Mouse (Mus musculus) CH12.LX (cell line): ENCODE measurements at regions not wholly inside any gene's neighbourhood (a gene's known extent, or its start where the extent isn't known, plus 50 kb on each side); places are given as distances from the start of the nearest gene placed in this dataset.

Experiments
- DNase-seq: peaks from one replicate; pipeline ENCODE4 v3.0.0-alpha.2; 2013; ENCODE audit errors: extremely low read depth
- H3K27ac ChIP-seq: 2 replicates; pipeline ENCODE4 v1.5.1; 2012; ENCODE audit warnings: low read depth, mild to moderate bottlenecking, control low read depth, moderate library complexity; ENCODE audit not compliant: insufficient read depth
- H3K27me3 ChIP-seq: replicated peaks from 2 replicates; pipeline ENCODE3; 2012; ENCODE audit warnings: inconsistent platforms
- H3K36me3 ChIP-seq, 2 experiments: replicated peaks in 1 of 2; 2 replicates each; pipeline versions ENCODE3 to v1.6.1; 2012; ENCODE audit warnings: inconsistent platforms in 1 of 2, low read length in 1 of 2, mild to moderate bottlenecking in 1 of 2, mixed read lengths in 1 of 2, moderate library complexity in 1 of 2; ENCODE audit not compliant: control insufficient read depth in 1 of 2, insufficient read depth in 1 of 2
- H3K4me1 ChIP-seq, 2 experiments: 2 replicates each; pipeline ENCODE4 v1.6.1; 2012; ENCODE audit warnings: inconsistent platforms in 1 of 2, moderate library complexity in 1 of 2; ENCODE audit not compliant: insufficient read depth in 2 of 2, control insufficient read depth in 1 of 2
- H3K4me2 ChIP-seq: 2 replicates; pipeline ENCODE4 v1.6.1; 2012; ENCODE audit warnings: low read depth, mild to moderate bottlenecking, control low read depth; ENCODE audit not compliant: poor library complexity, insufficient read depth, severe bottlenecking
- H3K4me3 ChIP-seq, 3 experiments: fragments of 150-350 bp in 1 of 3; sonication (generic) in 1 of 3; replicated peaks in 1 of 3; 2 replicates each; pipeline versions ENCODE3 to v1.5.1; 2011 to 2012; ENCODE audit warnings: low read depth in 2 of 3, low read length in 2 of 3, mild to moderate bottlenecking in 2 of 3, moderate library complexity in 2 of 3, control low read depth in 1 of 3, improper control_type of control experiment in 1 of 3, inconsistent platforms in 1 of 3, mixed read lengths in 1 of 3; ENCODE audit not compliant: poor library complexity in 1 of 3
- H3K79me2 ChIP-seq: replicated peaks from 2 replicates; pipeline ENCODE4 v1.6.1; 2012; ENCODE audit warnings: mild to moderate bottlenecking, moderate library complexity; ENCODE audit not compliant: control insufficient read depth, poor library complexity, insufficient read depth, severe bottlenecking; ENCODE audit errors: extremely low read depth
- H3K9ac ChIP-seq: 2 replicates; pipeline ENCODE4 v1.6.1; 2012; ENCODE audit warnings: low read depth, mild to moderate bottlenecking, control low read depth, moderate library complexity; ENCODE audit not compliant: insufficient read depth
- H3K9me3 ChIP-seq: replicated peaks from 2 replicates; pipeline ENCODE3; 2012; ENCODE audit warnings: low read length, inconsistent platforms, mixed read lengths
- BHLHE40 ChIP-seq: IDR thresholded peaks from 2 replicates; pipeline ENCODE4 v1.6.1; 2011; ENCODE audit warnings: mild to moderate bottlenecking, low read depth, low read length, improper control_type of control experiment
- CHD2 ChIP-seq: IDR thresholded peaks from 2 replicates; pipeline ENCODE4 v1.6.1; 2011; ENCODE audit warnings: low read length, improper control_type of control experiment
- CTCF ChIP-seq, 2 experiments: IDR thresholded peaks in 1 of 2; conservative IDR thresholded peaks in 1 of 2; 2 replicates each; pipeline ENCODE4 v1.5.1; 2011 to 2012; ENCODE audit warnings: low read depth in 2 of 2, low read length in 2 of 2, improper control_type of control experiment in 1 of 2, inconsistent platforms in 1 of 2, mild to moderate bottlenecking in 1 of 2, moderate library complexity in 1 of 2
- HCFC1 ChIP-seq: IDR thresholded peaks from 2 replicates; pipeline ENCODE4 v1.6.1; 2012; ENCODE audit warnings: low read depth, mild to moderate bottlenecking, inconsistent platforms, low read length, improper control_type of control experiment
- IRF4 ChIP-seq: IDR thresholded peaks from 2 replicates; pipeline ENCODE4 v1.6.1; 2014; ENCODE audit warnings: low read depth, mild to moderate bottlenecking, inconsistent platforms, low read length, improper control_type of control experiment
- JUN ChIP-seq: IDR thresholded peaks from 2 replicates; pipeline ENCODE4 v1.6.1; 2011; ENCODE audit warnings: low read depth, mild to moderate bottlenecking, low read length, improper control_type of control experiment, moderate library complexity; ENCODE audit not compliant: insufficient read depth
- KAT2A ChIP-seq: IDR thresholded peaks from 2 replicates; pipeline ENCODE4 v1.6.1; 2012; ENCODE audit warnings: low read length, improper control_type of control experiment, inconsistent platforms; ENCODE audit not compliant: insufficient replicate concordance
- MAX ChIP-seq: IDR thresholded peaks from 2 replicates; pipeline ENCODE4 v1.6.1; 2011; ENCODE audit warnings: low read length, improper control_type of control experiment
- MAZ ChIP-seq: IDR thresholded peaks from 2 replicates; pipeline ENCODE4 v1.6.1; 2012; ENCODE audit warnings: low read depth, mild to moderate bottlenecking, inconsistent platforms, low read length, improper control_type of control experiment, moderate library complexity
- MEF2A ChIP-seq: IDR thresholded peaks from 2 replicates; pipeline ENCODE4 v1.6.1; 2014; ENCODE audit warnings: low read depth, mild to moderate bottlenecking, inconsistent platforms, low read length, improper control_type of control experiment, borderline replicate concordance
- MYC ChIP-seq: IDR thresholded peaks from 2 replicates; pipeline ENCODE4 v1.6.1; 2011; ENCODE audit warnings: low read depth, mild to moderate bottlenecking, improper control_type of control experiment, low read length
- NRF1 ChIP-seq: IDR thresholded peaks from 2 replicates; pipeline ENCODE4 v1.6.1; 2014; ENCODE audit warnings: low read depth, mild to moderate bottlenecking, inconsistent platforms, low read length, improper control_type of control experiment, moderate library complexity
- POLR2A ChIP-seq: IDR thresholded peaks from 2 replicates; pipeline ENCODE4 v1.6.1; 2011; ENCODE audit warnings: low read depth, mild to moderate bottlenecking, improper control_type of control experiment, low read length
- POLR2AphosphoS2 ChIP-seq: IDR thresholded peaks from 2 replicates; pipeline ENCODE4 v1.6.1; 2011; ENCODE audit warnings: low read depth, low read length, improper control_type of control experiment
- RCOR1 ChIP-seq: conservative IDR thresholded peaks from 2 replicates; pipeline ENCODE4 v1.6.1; 2012; ENCODE audit warnings: low read depth, mild to moderate bottlenecking, inconsistent platforms, low read length, improper control_type of control experiment
- SIN3A ChIP-seq: IDR thresholded peaks from 2 replicates; pipeline ENCODE4 v1.6.1; 2012; ENCODE audit warnings: low read length, improper control_type of control experiment, inconsistent platforms
- UBTF ChIP-seq: IDR thresholded peaks from 2 replicates; pipeline ENCODE4 v1.6.1; 2012; ENCODE audit warnings: low read depth, mild to moderate bottlenecking, inconsistent platforms, low read length, improper control_type of control experiment, moderate library complexity
- ZKSCAN1 ChIP-seq: IDR thresholded peaks from 2 replicates; pipeline ENCODE4 v1.6.1; 2012; ENCODE audit warnings: low read depth, inconsistent platforms, low read length, improper control_type of control experiment, borderline replicate concordance
- dilution Hi-C: fragments of 300-500 bp; cut with MboI; formaldehyde crosslinking; loops from 2 replicates; pipeline ENCODE4 v1.14.3; 2020; ENCODE audit warnings: low sequenced_read_pairs; ENCODE audit not compliant: extremely low pct_unique_long_range_greater_than_20kb, extremely low pct_ligation_motif_present
- in situ Hi-C: fragments of 300-500 bp; cut with MboI; formaldehyde crosslinking; loops from 3 replicates; pipeline ENCODE4 v1.14.3; 2019; ENCODE audit warnings: low sequenced_read_pairs, low pct_ligation_motif_present, low pct_unique_long_range_greater_than_20kb, mixed read lengths

DNA sequence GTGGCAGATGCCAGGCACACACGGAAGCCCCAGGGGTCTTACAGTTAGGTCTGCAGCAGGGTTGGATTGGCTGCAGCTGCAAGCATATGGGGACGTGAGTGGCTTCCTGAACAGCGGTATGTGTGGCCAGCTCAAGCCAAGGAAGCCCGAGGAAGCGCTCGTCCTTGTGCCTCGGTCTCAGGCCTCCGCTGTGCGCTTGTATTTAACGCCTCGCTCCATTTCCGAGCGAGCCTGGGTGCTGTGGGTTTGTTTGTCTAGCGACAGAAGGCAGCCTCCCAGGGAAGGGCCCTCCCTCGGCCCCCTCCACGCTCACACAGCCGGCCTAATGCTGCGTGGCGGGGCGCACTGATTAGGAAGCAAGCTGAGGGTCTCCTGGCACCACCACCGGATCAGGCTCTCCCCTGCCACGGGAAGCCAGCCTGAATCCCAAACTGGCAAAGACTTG, 153.2 kb downstream of the Rbm19 start:
- no peak for DNase-seq
- Histone ChIP-seq H3K9ac (no peak overlapping the region), H3K36me3 (no peaks in the 10 kb centered on the region), H3K4me2 (no peak overlapping the region), H3K9me3 (no peaks in the 10 kb centered on the region), H3K27me3 (peaks cover 93% of the 10 kb centered on the region)
- dilution Hi-C loops: no loop called here
- in situ Hi-C loops: loop anchor here (25.0 kb wide), 1 partner anchor 343 kb away; the partner anchor contains the start of genes Ddx54 and Rita1
- no peak for TF ChIP-seq KAT2A
- TF ChIP-seq UBTF: no peak
- TF ChIP-seq MAX: no peak
- TF ChIP-seq MEF2A: no peak
- no peak for TF ChIP-seq ZKSCAN1
- TF ChIP-seq, all 38 proteins: peak for 0
- H3K79me2 ChIP-seq: no peaks in the 10 kb centered on the region
- H3K4me3 ChIP-seq: no peak overlapping the region
- 0 out of 4 replicates have a peak, but pooled peaks cover 0 to 4% of the 10 kb centered on the region in 2 experiments for H3K4me1 ChIP-seq
- H3K27ac ChIP-seq: no peak overlapping the region

DNA sequence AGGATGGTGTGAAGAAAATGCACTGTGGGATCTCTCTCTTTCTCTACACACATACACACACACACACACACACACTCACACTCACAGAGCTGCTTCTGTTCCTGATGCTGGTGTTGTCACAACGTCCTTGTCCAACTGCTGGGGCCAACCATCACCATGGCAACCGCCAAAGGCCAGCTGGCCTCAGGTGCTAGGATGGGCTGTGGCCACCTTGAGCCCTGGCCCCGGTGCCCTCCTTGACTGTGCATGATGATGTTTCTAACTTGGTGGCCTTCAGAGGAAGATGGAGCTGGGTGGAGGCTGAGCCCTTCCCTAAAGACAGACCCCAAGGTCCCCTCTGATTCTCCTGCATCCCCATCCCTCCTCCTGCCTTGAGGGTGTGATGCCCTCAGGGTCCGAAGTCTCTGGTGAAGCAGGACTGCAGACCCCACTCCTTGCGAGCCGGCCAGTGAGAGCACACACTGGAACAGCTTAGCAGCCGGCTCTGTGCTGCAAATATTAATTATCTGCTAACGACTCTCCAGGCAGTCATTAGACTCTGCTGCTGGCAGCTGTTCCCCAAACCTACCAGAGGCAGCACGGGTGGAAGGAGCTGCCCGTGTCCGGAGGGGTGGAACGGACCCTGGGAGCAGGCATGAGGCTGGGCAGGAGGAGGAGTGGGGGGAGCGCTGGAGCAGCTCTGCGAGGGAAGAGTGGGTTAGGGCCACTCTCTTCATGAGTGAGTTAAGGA, 154.8 kb downstream of the Rbm19 start:
- Histone ChIP-seq H3K4me2 (no peak overlapping the region), H3K4me3 (no peak overlapping the region), H3K9ac (no peak overlapping the region), H3K27ac (no peak overlapping the region)
- no peak for DNase-seq
- in situ Hi-C loops: loop anchor here (25.0 kb wide), 1 partner anchor 341 kb away; the partner anchor contains the start of genes Ddx54 and Rita1
- TF ChIP-seq CTCF (conservative IDR thresholded peaks at IDR 0.05 in 1 of 2, IDR thresholded peaks at IDR 0.05 in 1 of 2; ENCODE audit: low read depth in 2 of 2, low read length in 2 of 2) (no peak), RCOR1 (no peak), POLR2A (no peak), MYC (no peak), BHLHE40 (no peak), JUN (no peak), MAZ (no peak), POLR2AphosphoS2 (no peak), SIN3A (no peak), IRF4 (no peak), CHD2 (no peak), HCFC1 (no peak), NRF1 (no peak)
- TF ChIP-seq, all 38 proteins: peak for 0
- dilution Hi-C loops: no loop called here
- H3K79me2 ChIP-seq: no peaks in the 10 kb centered on the region
- H3K27me3 ChIP-seq: peaks cover 91% of the 10 kb centered on the region
- H3K4me1 ChIP-seq: no peaks in the 10 kb centered on the region
- no peaks in the 10 kb centered on the region for H3K36me3 ChIP-seq
- peaks cover 6% of the 10 kb centered on the region for H3K9me3 ChIP-seq
